Mouse (Mus musculus): ENCODE results near the gene Oscar. TPM values are rescaled to one million over a fixed set of nuclear protein-coding genes. Genes with fewer than 3 reads are reported as not detected.

Oscar gene
- total RNA-seq, 2 experiments from 2014 or later: 0.52 to 0.81 TPM

Small RNA genes lying within 50 kb of the gene (microRNA-seq; reads per million reads assigned to microRNA genes)
- gene Gm25100 (0 reads per million in 2 experiments), gene Mir3572 (5.1 to 5.2 reads per million in 2 experiments)

Other genes starting within 250 kb of the Oscar start
- gene Cacng8, start 225.5 kb downstream of the Oscar start, total RNA-seq (2021): under 1 TPM in 1 of 2 experiments, not detected in 1; 0.18 TPM
- gene Cacng6, start 192.0 kb downstream of the Oscar start, total RNA-seq (2021): 1 to 10 TPM; 7.9 to 9.0 TPM
- not detected for gene Tarm1, start 113.5 kb downstream of the Oscar start, total RNA-seq (2021)
- 1,000 to 10,000 TPM; 1,232 to 1,303 TPM for gene Ndufa3, start 1.2 kb upstream of the Oscar start, total RNA-seq (2021)
- gene Tfpt, start 13.8 kb upstream of the Oscar start, total RNA-seq (2021): 10 to 100 TPM; 18.0 to 23.0 TPM
- gene Prpf31, start 13.8 kb upstream of the Oscar start, total RNA-seq (2021): 10 to 100 TPM; 37.5 to 40.3 TPM
- 10 to 100 TPM; 37.9 to 38.3 TPM for gene Cnot3, start 29.1 kb upstream of the Oscar start, total RNA-seq (2021)
- 10 to 100 TPM in 1 of 2 experiments, 1 to 10 TPM in 1; 8.5 to 10.2 TPM for gene Leng1, start 49.7 kb upstream of the Oscar start, total RNA-seq (2021)
- gene Tmc4, start 61.4 kb upstream of the Oscar start, total RNA-seq (2021): 1 to 10 TPM; 2.2 to 2.4 TPM
- gene Tsen34, start 76.7 kb upstream of the Oscar start, total RNA-seq (2021): 100 to 1,000 TPM; 127 to 133 TPM
- gene Mboat7, start 77.4 kb upstream of the Oscar start, total RNA-seq (2021): 10 to 100 TPM; 29.7 to 32.3 TPM
- 100 to 1,000 TPM; 875 to 920 TPM for gene Rps9, start 87.8 kb upstream of the Oscar start, total RNA-seq (2021)
- under 1 TPM; 0.43 to 0.64 TPM for gene Pirb, start 104.2 kb upstream of the Oscar start, total RNA-seq (2021)
- gene Gm15448, start 209.5 kb upstream of the Oscar start, total RNA-seq (2021): not detected
- under 1 TPM in 1 of 2 experiments, not detected in 1; 0.14 TPM for gene Pira2, start 228.9 kb upstream of the Oscar start, total RNA-seq (2021)